In genomic region chr16:80255441-80255840, GRCm38 (mm10) we compare ENCODE assay signal across 20 mouse cellular contexts.
DNase-seq lines count a peak whose midpoint lies in the region; ATAC-seq lines count a peak whose summit lies in the region.
"Had no signal": no experiment of that assay in that cellular context is flagged by ENCODE, and none has a peak within 500 bp of the region (broad histone marks: within the 10 kb centered on the region; RNA-seq: fewer than 3 reads in every experiment).

No protein-coding gene starts in this region.

- no peak overlapping the region for H3K4me3 ChIP-seq in forebrain, embryonic 14.5 days (ENCODE audit: low read depth, low read length)
- no peak overlapping the region for H3K4me3 ChIP-seq in forebrain, embryonic 15.5 days
- H3K4me3 ChIP-seq: embryonic facial prominence, embryonic 15.5 days; gastrocnemius, adult 2 months; liver, embryonic 13.5 days; megakaryocyte, embryonic 14.5 days had no signal

- H3K4me1 ChIP-seq in forebrain, embryonic 14.5 days (ENCODE audit: control insufficient read depth, insufficient read depth, low read length): no peaks in the 10 kb centered on the region
- no peaks in the 10 kb centered on the region for H3K4me1 ChIP-seq in forebrain, embryonic 15.5 days
- H3K4me1 ChIP-seq: embryonic facial prominence, embryonic 15.5 days; liver, embryonic 13.5 days; megakaryocyte, embryonic 14.5 days had no signal

- H3K9me3 ChIP-seq in forebrain, embryonic 14.5 days (replicated peaks; ENCODE audit: control insufficient read depth, low read length): no peaks in the 10 kb centered on the region
- no peaks in the 10 kb centered on the region for H3K9me3 ChIP-seq in forebrain, embryonic 15.5 days
- H3K9me3 ChIP-seq: embryonic facial prominence, embryonic 15.5 days; liver, embryonic 13.5 days; megakaryocyte, embryonic 14.5 days had no signal

- no peak overlapping the region for H3K27ac ChIP-seq in forebrain, embryonic 14.5 days (ENCODE audit: low read depth, low read length)
- H3K27ac ChIP-seq in forebrain, embryonic 15.5 days (replicated peaks): no peak overlapping the region
- H3K27ac ChIP-seq: embryonic facial prominence, embryonic 15.5 days; gastrocnemius, adult 2 months; hindbrain, embryonic 14.5 days; liver, embryonic 13.5 days; stomach, postnatal 0 days had no signal

- H3K9ac ChIP-seq in forebrain, embryonic 14.5 days (ENCODE audit: low read length): no peak overlapping the region
- no peak overlapping the region for H3K9ac ChIP-seq in forebrain, embryonic 15.5 days (replicated peaks)
- H3K9ac ChIP-seq: embryonic facial prominence, embryonic 15.5 days; hindbrain, embryonic 14.5 days; liver, embryonic 13.5 days; lung, embryonic 14.5 days had no signal

- no peaks in the 10 kb centered on the region for H3K27me3 ChIP-seq in forebrain, embryonic 14.5 days (replicated peaks; ENCODE audit: control insufficient read depth, insufficient read depth, low read length)
- H3K27me3 ChIP-seq in forebrain, embryonic 15.5 days: no peaks in the 10 kb centered on the region
- H3K27me3 ChIP-seq: embryonic facial prominence, embryonic 15.5 days; liver, embryonic 13.5 days; megakaryocyte, embryonic 14.5 days had no signal

- no peaks in the 10 kb centered on the region for H3K36me3 ChIP-seq in forebrain, embryonic 14.5 days (ENCODE audit: control insufficient read depth, insufficient read depth, low read length)
- H3K36me3 ChIP-seq in forebrain, embryonic 15.5 days: no peaks in the 10 kb centered on the region
- H3K36me3 ChIP-seq: embryonic facial prominence, embryonic 15.5 days; liver, embryonic 13.5 days had no signal

- peak; percentile 2 for DNase-seq in forebrain, embryonic 14.5 days (ENCODE audit: low spot score)
- DNase-seq in right cerebral cortex, adult 2 months (ENCODE audit: low spot score in 2 of 2): peak; percentile 9 to 11
- no peak for DNase-seq in right cerebral cortex, postnatal 4 days
- DNase-seq in layer of hippocampus, adult 9-10 months (ENCODE audit: low spot score): peak; percentile 63
- DNase-seq in lung, postnatal 4 days: no peak
- DNase-seq in embryo, embryonic 9.5 days (ENCODE audit: extremely low spot score): no peak
- DNase-seq: adrenal gland, postnatal 25 days; cerebellum, adult 18-20 months; gastrocnemius, adult 2 months; heart, postnatal 4 days; kidney, adult 18-20 months; liver, embryonic 13.5 days; lung, embryonic 14.5 days had no signal

- H3K4me2 ChIP-seq in forebrain, embryonic 14.5 days (ENCODE audit: low read length): no peak overlapping the region
- no peak overlapping the region for H3K4me2 ChIP-seq in forebrain, embryonic 15.5 days (replicated peaks)
- H3K4me2 ChIP-seq: embryonic facial prominence, embryonic 15.5 days; hindbrain, embryonic 14.5 days; liver, embryonic 13.5 days; lung, embryonic 14.5 days had no signal

- ATAC-seq in forebrain, embryonic 14.5 days: no peak
- ATAC-seq in forebrain, embryonic 15.5 days (replicated peaks): no peak
- ATAC-seq: CD4-positive, CD25-positive, alpha-beta regulatory T cell, adult 4 months; inflammation-experienced regulatory T-cells, adult 6 months had no signal

Comparison
In these comparisons a context has a peak if more than half of its experiments do, and no peak if none do; other contexts are left out.
1. DNase-seq: peak in forebrain, embryonic 14.5 days (single experiment), right cerebral cortex, adult 2 months (2 of 2) and layer of hippocampus, adult 9-10 months (single experiment); none in right cerebral cortex, postnatal 4 days (single experiment), lung, postnatal 4 days (0 of 2) and embryo, embryonic 9.5 days (single experiment).